Mouse (Mus musculus) ovary, postnatal 14 days (tissue): ENCODE results near the gene Slc6a21.

Experiments
- DNase-seq: peaks from one replicate; pipeline ENCODE4 v3.0.0; 2022; ENCODE audit warnings: low spot score

The Slc6a21 gene

GRCm38 (mm10) chr7:45257063-45257840 is 20.1 kb upstream of the Slc6a21 start:
- no peak for DNase-seq

DNA sequence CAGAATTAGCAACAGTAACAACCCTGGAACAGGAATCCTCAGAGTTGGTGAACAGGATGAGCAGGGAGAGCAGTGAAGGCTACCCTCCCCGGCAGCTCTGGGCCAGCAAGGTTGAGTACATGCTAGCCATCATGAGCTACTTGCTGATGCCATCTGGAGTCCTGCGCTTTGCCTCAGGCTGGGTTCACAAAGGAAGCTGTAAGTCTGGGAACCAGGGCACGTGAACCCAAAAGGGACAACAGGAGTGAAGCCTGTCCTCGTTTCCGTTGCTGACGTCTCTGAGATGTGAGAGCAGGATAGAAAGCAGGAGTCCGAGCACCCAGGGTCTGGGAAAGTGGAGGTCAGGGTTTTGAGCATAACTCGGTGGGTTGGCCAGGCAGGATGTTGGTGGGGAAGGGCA is 18.0 kb upstream of the Slc6a21 start:
- DNase-seq, result no peak

DNA sequence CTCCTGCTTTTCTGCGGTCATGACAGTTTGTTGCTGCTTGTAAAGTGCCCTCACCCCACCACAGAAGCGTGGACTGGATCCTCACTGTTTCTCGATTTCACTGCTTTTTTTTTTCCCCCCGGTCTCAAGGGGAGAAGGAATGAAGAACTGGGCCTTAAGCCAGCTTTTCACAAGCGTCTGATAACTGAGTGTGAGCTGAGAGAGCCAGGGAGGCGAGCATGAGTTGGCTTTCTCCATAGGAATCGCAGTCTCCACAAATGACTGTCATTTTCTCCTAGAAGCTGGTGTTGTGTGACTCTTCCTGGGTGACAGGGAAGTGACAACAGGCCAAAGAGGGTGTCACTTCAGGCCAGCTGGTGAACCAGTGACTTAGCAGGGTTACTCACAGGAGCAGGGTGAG is 15.0 kb upstream of the Slc6a21 start:
- no peak for DNase-seq

- no peak for DNase-seq
These were observed 14.2 kb upstream of the Slc6a21 start for GRCm38 (mm10) chr7:45263006-45263607.

GRCm38 (mm10) chr7:45264348-45264747 is 13.0 kb upstream of the Slc6a21 start:
- no peak for DNase-seq

DNA sequence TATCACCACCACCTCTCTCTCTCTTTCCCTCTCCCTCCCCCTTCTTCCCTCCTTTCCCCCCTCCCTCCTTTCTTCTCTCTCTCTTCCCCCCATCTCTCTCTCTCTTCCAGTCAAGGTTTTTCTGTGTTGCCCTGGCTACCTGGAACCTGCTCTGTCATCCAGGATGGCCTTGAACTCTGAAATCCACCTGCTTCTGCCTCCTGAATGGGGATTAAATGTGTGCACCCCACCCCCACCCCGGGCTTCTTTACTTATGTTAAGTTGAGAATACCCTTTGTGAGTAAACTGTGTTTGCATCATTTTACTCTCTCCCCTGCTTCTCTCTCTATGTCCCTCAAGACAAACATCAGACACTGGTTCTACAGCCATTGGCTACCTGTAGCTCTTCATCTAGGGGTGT is 11.8 kb upstream of the Slc6a21 start:
- DNase-seq, result no peak

GRCm38 (mm10) chr7:45272786-45273412 is 4.4 kb upstream of the Slc6a21 start:
- no peak for DNase-seq

GRCm38 (mm10) chr7:45273672-45274071 is 3.6 kb upstream of the Slc6a21 start:
- no peak for DNase-seq

DNA sequence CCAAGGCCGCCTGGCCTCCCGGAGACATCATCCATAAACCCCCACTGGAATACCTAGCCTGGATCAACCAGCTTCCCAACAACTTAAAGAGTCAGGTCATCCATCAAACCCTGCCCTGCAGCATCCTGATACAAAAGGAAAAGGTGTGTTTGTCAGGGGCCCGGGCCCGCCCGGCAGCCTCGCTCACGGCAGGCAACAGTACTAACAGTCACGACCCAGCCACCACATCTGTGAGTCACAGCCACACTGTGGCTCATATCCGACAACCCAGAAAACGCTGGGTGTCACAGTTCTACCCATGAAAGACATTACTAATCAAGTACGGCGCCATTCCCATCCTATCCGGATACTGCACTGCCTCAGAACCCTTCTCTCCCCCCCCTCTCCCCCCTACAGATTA is 9.2 kb downstream of the Slc6a21 start:
- no peak for DNase-seq

- no peak for DNase-seq
These were observed 19.3 kb downstream of the Slc6a21 start for GRCm38 (mm10) chr7:45296626-45297025.

DNA sequence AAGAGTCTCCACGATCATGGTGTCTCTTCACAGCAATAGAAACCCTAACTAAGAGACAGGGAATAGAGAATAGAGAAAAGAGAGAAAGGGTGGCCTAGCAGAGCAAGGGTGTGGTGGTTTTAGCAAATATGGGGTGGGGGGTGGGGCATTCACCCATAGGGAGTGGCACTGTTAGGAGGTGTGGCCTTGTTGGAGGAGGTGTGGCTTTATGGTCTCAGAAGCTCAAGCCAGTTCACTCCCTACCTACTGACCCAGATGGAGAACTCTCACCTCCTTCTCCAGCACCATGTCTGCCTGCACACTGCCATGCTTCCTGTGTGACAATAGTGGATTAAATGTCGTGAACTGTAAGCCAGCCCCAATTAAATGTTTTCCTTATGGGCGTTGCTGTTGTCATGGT is 20.2 kb downstream of the Slc6a21 start:
- DNase-seq, result no peak

GRCm38 (mm10) chr7:45299752-45300151 is 22.4 kb downstream of the Slc6a21 start:
- peak; percentile 40 for DNase-seq

- DNase-seq, result peak; percentile 58
These were observed 23.0 kb downstream of the Slc6a21 start for GRCm38 (mm10) chr7:45300270-45300669.

DNA sequence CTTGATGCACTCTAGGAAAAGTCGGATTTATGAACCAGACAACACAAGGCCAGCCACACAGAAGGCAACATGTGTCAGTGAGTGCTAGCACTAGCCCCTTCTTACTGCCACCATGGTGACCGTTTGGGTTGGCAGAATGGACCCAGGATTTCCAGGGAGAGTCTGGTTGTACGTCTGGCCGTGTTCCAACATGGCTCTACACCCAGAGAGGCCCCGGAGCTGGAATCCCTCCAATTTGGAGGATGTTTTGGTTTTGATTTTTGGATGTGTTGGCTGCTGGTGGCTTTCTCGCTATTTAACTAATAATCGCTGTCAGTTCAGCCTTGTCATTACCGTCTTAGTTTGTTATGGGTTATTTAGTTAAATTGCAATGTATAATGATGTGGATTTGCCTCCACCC is 25.3 kb downstream of the Slc6a21 start:
- no peak for DNase-seq

- no peak for DNase-seq
These were observed 27.6 kb downstream of the Slc6a21 start for GRCm38 (mm10) chr7:45304869-45305268.

DNA sequence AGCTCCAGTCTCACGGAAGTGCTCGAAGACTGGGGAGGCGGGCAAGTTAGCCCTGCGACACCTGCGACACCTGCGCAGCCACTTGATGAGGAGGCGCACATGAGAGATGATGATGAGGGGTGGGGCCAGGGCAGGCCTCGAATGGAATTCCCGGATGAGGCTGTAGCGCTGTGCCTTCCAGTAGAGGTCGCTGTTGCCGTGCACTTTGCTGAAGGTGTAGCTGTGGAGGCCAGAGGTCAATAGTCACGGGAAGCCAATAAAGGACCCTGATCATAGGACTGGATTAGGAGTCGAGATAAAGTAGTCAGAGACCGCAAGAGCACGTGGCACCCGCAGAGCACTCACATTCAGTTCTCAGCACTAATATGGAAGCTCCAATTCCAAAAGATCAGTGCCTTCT is 28.0 kb downstream of the Slc6a21 start:
- DNase-seq, result peak; percentile 66

- DNase-seq, result no peak
These were observed 31.4 kb downstream of the Slc6a21 start for GRCm38 (mm10) chr7:45308551-45309240.

DNA sequence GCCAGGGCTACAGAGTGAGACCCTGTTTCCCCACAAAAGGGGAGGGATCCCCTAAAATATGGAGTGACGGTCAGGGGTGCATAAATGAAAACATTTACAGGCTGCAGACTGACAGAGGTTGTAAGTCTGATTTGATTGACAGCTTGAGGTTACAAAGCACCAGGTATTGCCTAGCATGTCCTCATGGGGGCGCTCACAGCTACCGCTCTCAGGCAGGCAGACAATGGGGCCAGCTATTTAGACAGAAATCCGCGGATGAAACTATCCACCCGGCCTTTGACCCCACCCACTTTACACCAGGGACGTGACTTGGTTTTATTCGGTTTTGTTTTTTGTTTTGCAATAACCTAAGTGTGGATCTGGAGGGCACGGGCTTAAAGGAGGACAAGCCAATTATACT is 32.1 kb downstream of the Slc6a21 start:
- no peak for DNase-seq

DNA sequence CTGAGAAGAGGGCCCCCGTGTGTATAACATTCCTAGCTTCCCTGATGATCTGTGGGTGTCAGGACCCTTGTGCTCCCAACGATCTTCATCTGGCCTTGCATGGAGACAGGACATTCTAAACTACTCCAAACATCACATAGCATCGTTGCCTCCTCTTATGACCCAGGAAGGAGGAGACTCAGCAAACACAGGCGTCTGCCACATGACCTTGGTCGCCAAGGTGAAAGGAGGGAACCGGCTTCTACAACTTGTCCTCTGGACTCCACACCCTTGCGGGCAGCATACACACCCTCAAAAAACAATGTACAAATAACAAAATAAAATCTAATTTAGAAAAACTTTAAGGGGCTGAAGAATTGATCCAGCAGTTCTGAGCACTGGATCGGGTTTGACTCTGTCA is 34.7 kb downstream of the Slc6a21 start:
- no peak for DNase-seq

DNA sequence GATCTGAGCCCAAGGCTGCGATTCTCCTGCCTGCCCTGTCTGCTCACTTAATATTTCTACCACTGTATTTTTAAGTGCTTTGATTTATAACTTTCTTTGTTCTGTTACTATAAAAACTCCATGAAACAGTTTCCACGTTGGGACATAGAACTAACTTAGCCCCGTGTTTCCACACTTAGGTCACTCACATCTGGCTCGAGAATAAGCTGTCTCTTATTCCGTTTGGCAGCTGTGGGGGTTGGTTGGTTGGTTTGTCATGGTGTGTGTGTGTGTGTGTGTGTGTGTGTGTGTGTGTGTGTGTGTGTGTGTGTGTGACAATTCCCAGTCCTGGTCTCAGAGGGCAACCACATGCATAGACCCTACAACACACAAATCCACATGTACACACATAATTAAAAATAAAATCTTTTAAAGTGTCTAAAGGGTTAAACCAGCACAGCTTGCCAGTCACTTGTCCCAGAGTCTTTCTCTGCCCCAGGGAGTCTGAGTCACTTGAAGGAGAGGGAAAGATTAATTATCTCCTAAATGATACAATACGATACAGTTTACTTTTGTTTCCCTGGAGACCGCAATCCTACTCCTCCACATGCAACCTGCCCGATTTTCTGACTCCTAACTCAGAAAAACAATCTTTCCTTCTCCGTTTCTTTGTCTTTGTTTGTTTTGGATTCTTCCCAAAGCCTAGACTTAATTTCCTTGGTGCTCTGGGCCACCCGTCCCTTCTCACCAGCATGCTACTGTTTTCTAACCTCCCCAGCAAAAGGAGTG is 35.6 kb downstream of the Slc6a21 start:
- DNase-seq, result no peak

DNA sequence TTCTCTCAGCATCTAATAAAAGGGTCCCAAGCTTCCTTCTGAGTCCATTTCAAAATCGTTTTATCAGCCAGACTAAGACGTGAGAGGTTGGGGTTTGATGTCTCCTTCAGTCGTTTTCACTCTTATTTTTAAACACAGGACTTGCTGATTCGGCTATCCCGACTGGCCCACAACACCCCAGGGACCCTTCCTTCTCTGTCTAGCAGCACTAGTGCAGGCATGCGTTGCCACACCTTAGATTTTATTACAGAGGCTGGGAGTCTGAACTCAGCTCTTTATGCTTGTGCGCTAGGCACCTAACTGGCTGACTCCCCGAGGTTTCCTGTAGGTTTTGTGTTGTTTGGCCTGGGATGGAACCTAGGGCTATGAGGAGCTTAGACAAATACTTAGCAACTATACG is 36.2 kb downstream of the Slc6a21 start:
- no peak for DNase-seq

DNA sequence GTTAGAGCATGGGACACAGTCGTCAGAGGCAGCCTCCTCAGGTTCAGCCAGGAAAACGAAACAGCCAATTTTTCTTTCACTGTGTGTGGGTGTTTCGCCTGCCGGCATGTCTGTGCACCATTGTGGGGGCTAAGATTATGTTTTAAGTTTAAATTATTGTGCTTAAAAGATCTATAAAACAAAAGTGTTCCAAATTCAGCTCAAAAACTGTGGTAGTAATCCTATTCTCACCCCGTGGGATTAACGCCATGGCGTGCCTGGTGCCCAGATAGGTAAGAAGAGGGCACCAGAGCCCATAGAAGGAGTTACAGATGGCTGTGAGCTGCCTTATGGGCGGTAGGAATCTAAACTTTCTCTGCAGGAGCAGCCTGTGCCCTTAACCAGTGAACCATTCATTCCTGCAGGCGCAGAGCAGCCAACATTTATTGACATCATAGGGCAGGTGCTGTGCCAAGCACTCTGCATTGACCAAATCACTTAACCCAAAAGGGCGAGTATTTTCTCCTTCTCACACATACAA is 37.9 kb downstream of the Slc6a21 start:
- no peak for DNase-seq
